Mouse (Mus musculus): ENCODE measurements at regions not wholly inside any gene's neighbourhood (a gene's known extent, or its start where the extent isn't known, plus 50 kb on each side); places are given as distances from the start of the nearest gene placed in this dataset.

- DNase-seq (ENCODE audit: low spot score), result no peak
Observed at GRCm38 (mm10) chr11:79764026-79764425, 173.0 kb downstream of the Rab11fip4 start.

- DNase-seq (ENCODE audit: low spot score), result no peak
Observed at GRCm38 (mm10) chr11:79762654-79763053, 171.6 kb downstream of the Rab11fip4 start.

GRCm38 (mm10) chr11:79762027-79762426 lies 171.0 kb downstream of the Rab11fip4 start:
- DNase-seq (ENCODE audit: low spot score), result no peak

- no peak for DNase-seq (ENCODE audit: low spot score)
Observed at GRCm38 (mm10) chr11:79760533-79760932, 169.5 kb downstream of the Rab11fip4 start.

GRCm38 (mm10) chr11:79758281-79758680 lies 167.3 kb downstream of the Rab11fip4 start:
- DNase-seq (ENCODE audit: low spot score), result no peak

GRCm38 (mm10) chr11:79757513-79758071 lies 166.6 kb downstream of the Rab11fip4 start:
- no peak for DNase-seq (ENCODE audit: low spot score)

- DNase-seq (ENCODE audit: low spot score), result no peak
Observed at GRCm38 (mm10) chr11:79756305-79756846, 165.4 kb downstream of the Rab11fip4 start.

GRCm38 (mm10) chr11:79753491-79753890 lies 162.5 kb downstream of the Rab11fip4 start:
- DNase-seq (ENCODE audit: low spot score), result no peak

- DNase-seq (ENCODE audit: low spot score), result no peak
Observed at GRCm38 (mm10) chr11:79752717-79753480, 161.9 kb downstream of the Rab11fip4 start.

- DNase-seq (ENCODE audit: low spot score), result no peak
Observed at GRCm38 (mm10) chr11:79751751-79752716, 161.0 kb downstream of the Rab11fip4 start.

- DNase-seq (ENCODE audit: low spot score), result no peak
Observed at GRCm38 (mm10) chr11:79750943-79751342, 159.9 kb downstream of the Rab11fip4 start.

- no peak for DNase-seq (ENCODE audit: low spot score)
Observed at GRCm38 (mm10) chr11:79749755-79750434, 158.9 kb downstream of the Rab11fip4 start.

GRCm38 (mm10) chr11:79749141-79749540 lies 158.1 kb downstream of the Rab11fip4 start:
- DNase-seq (ENCODE audit: low spot score), result no peak

- DNase-seq (ENCODE audit: low spot score), result no peak
Observed at GRCm38 (mm10) chr11:79748606-79749125, 157.7 kb downstream of the Rab11fip4 start.

- DNase-seq (ENCODE audit: low spot score), result no peak
Observed at GRCm38 (mm10) chr11:79747801-79748200, 156.8 kb downstream of the Rab11fip4 start.
